Mouse (Mus musculus) midbrain, postnatal 0 days (tissue): ENCODE results near the gene Fam177a. TPM values are rescaled to one million over a fixed set of nuclear protein-coding genes. Genes with fewer than 3 reads are reported as not detected.
"Not testable (repeated sequence)": the region's sequence is repeated elsewhere in the genome, so short reads cannot be mapped to it uniquely, and the experiment has no call there.

Experiments
- ATAC-seq: fragments of 200-750 bp; cut with Nextera tagmentation; 2 replicates; pipeline ENCODE4 v1.8.0; 2017; ENCODE audit warnings: moderate number of reproducible peaks, mild to moderate bottlenecking, moderate TSS enrichment, moderate library complexity; ENCODE audit not compliant: low FRiP score
- DNase-seq: peaks from one replicate; pipeline ENCODE4 v3.0.0-alpha.2; 2015; ENCODE audit warnings: low spot score
- H3K27ac ChIP-seq: fragments of 300-500 bp; sonication (generic); 2 replicates; pipeline ENCODE4 v1.5.1; 2014; ENCODE audit warnings: low read depth, mild to moderate bottlenecking, low read length, mixed read lengths
- H3K27me3 ChIP-seq: fragments of 300-500 bp; sonication (generic); 2 replicates; pipeline ENCODE4 v1.6.1; 2014; ENCODE audit warnings: low read length, control low read depth, mixed read lengths; ENCODE audit not compliant: insufficient read depth
- H3K36me3 ChIP-seq: fragments of 300-500 bp; sonication (generic); 2 replicates; pipeline ENCODE4 v1.6.1; 2014; ENCODE audit warnings: low read length, control low read depth, mixed read lengths; ENCODE audit not compliant: insufficient read depth
- H3K4me1 ChIP-seq: fragments of 300-500 bp; sonication (generic); 2 replicates; pipeline ENCODE4 v1.6.1; 2014; ENCODE audit warnings: mild to moderate bottlenecking, control low read depth, antibody characterized with exemption, low read length, mixed read lengths; ENCODE audit not compliant: insufficient read depth
- H3K4me2 ChIP-seq: fragments of 300-500 bp; sonication (generic); 2 replicates; pipeline ENCODE4 v1.6.1; 2014; ENCODE audit warnings: low read depth, mild to moderate bottlenecking, low read length, mixed read lengths; ENCODE audit not compliant: poor library complexity, severe bottlenecking
- H3K4me3 ChIP-seq: fragments of 300-500 bp; sonication (generic); 2 replicates; pipeline ENCODE4 v1.5.1; 2014; ENCODE audit warnings: low read depth, mild to moderate bottlenecking, low read length, moderate library complexity
- H3K9ac ChIP-seq: fragments of 300-500 bp; sonication (generic); replicated peaks from 2 replicates; pipeline ENCODE4 v1.6.1; 2014; ENCODE audit warnings: mild to moderate bottlenecking, low read length, moderate library complexity, mixed read lengths; ENCODE audit not compliant: poor library complexity, severe bottlenecking
- H3K9me3 ChIP-seq: fragments of 300-500 bp; sonication (generic); 2 replicates; pipeline ENCODE4 v1.6.1; 2016; ENCODE audit warnings: low read length, control low read depth
- WGBS: fragments of 180-500 bp; shearing (Covaris S2); extraction: QIAGEN DNeasy Blood & Tissue Kit; methylation state at CpG from one replicate; pipeline ENCODE4 v1.1.7; 2014; 5-methylcytosine and 5-hydroxymethylcytosine counted together
- polyA plus RNA-seq: library from polyadenylated mRNA; unstranded; fragments of >200 nt; fragmentation: Nextera tagmentation; extraction: Ambion mirVana; gene quantifications from 2 replicates; pipeline ENCODE4 v1.2.1, GENCODE M21; 2015
- total RNA-seq: library from RNA; depleted of rRNA; stranded (reverse); fragments of >200 nt; gene quantifications from 2 replicates; pipeline ENCODE4 v1.2.3, GENCODE M21; 2014; rRNA removed

Gene Fam177a
- total and polyA plus RNA-seq, 2 experiments from 2014 or later = 51.8 to 92.6 TPM

DNA sequence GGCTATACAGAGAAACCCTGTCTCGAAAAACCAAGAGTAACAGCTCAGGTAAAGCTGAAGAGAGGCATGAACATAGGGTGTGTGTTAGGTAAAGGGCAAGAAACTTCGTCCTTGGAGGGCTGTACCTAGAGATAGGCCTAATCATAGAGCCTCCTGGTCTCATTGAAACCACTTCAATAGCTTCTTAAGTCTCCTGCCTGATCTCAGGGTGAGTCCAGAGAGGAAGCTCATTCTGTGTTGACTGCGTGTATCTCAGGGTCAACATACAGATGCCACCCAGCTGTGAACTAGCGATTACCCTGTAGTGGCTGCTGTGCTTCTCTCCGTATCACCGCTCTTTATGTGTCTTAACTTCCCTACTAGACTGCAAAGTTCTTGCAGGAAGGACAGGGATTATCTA lies 13.6 kb downstream of the Fam177a start:
- H3K27me3 ChIP-seq, H3K9me3 ChIP-seq, H3K4me2 ChIP-seq, H3K4me1 ChIP-seq, H3K36me3 ChIP-seq, H3K27ac ChIP-seq, H3K4me3 ChIP-seq, DNase-seq, ATAC-seq, H3K9ac ChIP-seq: not testable (repeated sequence)
- no CpG with 5 or more reads among the region's 6 CpGs for WGBS

- not testable (repeated sequence) for H3K9me3 ChIP-seq, H3K4me1 ChIP-seq, H3K36me3 ChIP-seq, H3K9ac ChIP-seq, H3K27me3 ChIP-seq, H3K27ac ChIP-seq, H3K4me2 ChIP-seq, DNase-seq
- no CpG with 5 or more reads among the region's 57 CpGs for WGBS
- ATAC-seq = peak; percentile 99
- 0 out of 2 replicates have a peak within 1 kb of the TSS, but pooled peaks have one; percentile 13 for H3K4me3 ChIP-seq
Measured at GRCm38 (mm10) chr12:55154559-55155448, 30.5 kb downstream of the Fam177a start, which contains the start of gene Srp54b. Gene Srp54b (plus strand): TSS chr12:55155104.

DNA sequence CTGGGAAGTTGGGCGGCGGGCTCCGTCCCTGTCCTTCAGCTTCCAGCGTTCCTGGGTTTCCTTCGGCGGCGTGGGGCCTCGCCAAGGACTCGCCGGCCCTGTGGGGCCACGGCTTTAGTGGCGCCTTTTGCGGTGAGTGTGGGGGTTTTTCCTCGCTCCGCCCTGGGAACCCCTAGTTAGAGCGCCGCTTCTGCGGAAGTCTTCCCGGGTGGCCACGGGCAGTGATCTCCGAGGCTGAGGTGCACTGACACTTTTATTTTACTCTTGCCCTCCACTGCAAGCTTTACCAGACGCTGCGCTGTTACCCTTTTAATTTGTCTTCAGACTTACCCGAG lies 31.1 kb downstream of the Fam177a start:
- not testable (repeated sequence) for H3K4me1 ChIP-seq, DNase-seq, H3K36me3 ChIP-seq, H3K9ac ChIP-seq, H3K4me2 ChIP-seq, H3K27ac ChIP-seq, H3K27me3 ChIP-seq, H3K9me3 ChIP-seq
- 0 out of 2 replicates have a peak overlapping the region, but pooled peaks have one; percentile 13 for H3K4me3 ChIP-seq
- 0% methylated on average over 3 of the region's 24 CpGs for WGBS
- ATAC-seq = peak; percentile 53; the same call in 1 of the 2 replicates

- not testable (repeated sequence) for H3K9me3 ChIP-seq, H3K36me3 ChIP-seq, H3K9ac ChIP-seq, DNase-seq, H3K4me3 ChIP-seq, H3K4me1 ChIP-seq, H3K4me2 ChIP-seq, H3K27ac ChIP-seq, ATAC-seq, H3K27me3 ChIP-seq
- no CpG with 5 or more reads among the region's 7 CpGs for WGBS
Measured at GRCm38 (mm10) chr12:55167034-55167557, 42.8 kb downstream of the Fam177a start.

GRCm38 (mm10) chr12:55187686-55188085 lies 63.4 kb downstream of the Fam177a start:
- no CpG with 5 or more reads among the region's 8 CpGs for WGBS
- ATAC-seq, H3K4me2 ChIP-seq, H3K27me3 ChIP-seq, H3K4me1 ChIP-seq, H3K36me3 ChIP-seq, DNase-seq, H3K4me3 ChIP-seq, H3K27ac ChIP-seq, H3K9me3 ChIP-seq, H3K9ac ChIP-seq: not testable (repeated sequence)

DNA sequence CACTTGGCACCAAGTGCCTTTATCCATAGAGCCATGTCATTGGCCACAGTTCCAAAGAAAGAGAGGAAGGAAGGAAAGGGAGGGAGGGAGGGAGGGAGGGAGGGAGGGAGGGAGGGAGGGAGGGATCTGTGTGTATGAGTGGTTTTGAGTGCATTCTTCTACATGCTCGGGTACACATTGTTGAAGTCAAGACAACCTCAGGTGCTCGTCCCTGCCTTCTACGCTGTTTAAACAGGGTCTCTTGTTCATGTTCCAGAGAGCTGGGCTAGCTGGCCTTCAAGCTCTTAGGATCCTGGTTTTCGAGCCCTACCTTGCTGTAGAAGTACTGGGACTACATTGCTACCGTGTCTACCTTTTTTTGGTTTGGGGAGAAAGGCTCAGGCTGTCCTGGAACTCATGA lies 64.9 kb downstream of the Fam177a start:
- not testable (repeated sequence) for H3K9ac ChIP-seq, ATAC-seq, H3K36me3 ChIP-seq, H3K27me3 ChIP-seq, H3K4me2 ChIP-seq, H3K9me3 ChIP-seq, H3K27ac ChIP-seq, H3K4me1 ChIP-seq, DNase-seq, H3K4me3 ChIP-seq
- no CpG with 5 or more reads among the region's 5 CpGs for WGBS

Other genes with a start within 250 kb of the Fam177a start
- not detected in 2 replicates for gene Gm20403, start 137.9 kb upstream of the Fam177a start, total RNA-seq
- gene Gm20403, start 137.9 kb upstream of the Fam177a start, polyA plus RNA-seq = not detected in 2 replicates
- gene Baz1a, start 110.1 kb upstream of the Fam177a start, total RNA-seq = 2.1 and 4.4 TPM in 2 replicates
- 2.0 and 2.6 TPM in 2 replicates for gene Baz1a, start 110.1 kb upstream of the Fam177a start, polyA plus RNA-seq
- 10.9 and 12.4 TPM in 2 replicates for gene 2700097O09Rik, start 44.4 kb upstream of the Fam177a start, total RNA-seq
- 16.6 and 18.5 TPM in 2 replicates for gene 2700097O09Rik, start 44.4 kb upstream of the Fam177a start, polyA plus RNA-seq
- gene Srp54a, start 44.2 kb upstream of the Fam177a start, total RNA-seq = 65.2 and 77.6 TPM in 2 replicates
- 198 and 202 TPM in 2 replicates for gene Srp54a, start 44.2 kb upstream of the Fam177a start, polyA plus RNA-seq
- 71.1 and 101 TPM in 2 replicates for gene Srp54b, start 30.6 kb downstream of the Fam177a start, total RNA-seq
- 59.6 and 71.0 TPM in 2 replicates for gene Srp54b, start 30.6 kb downstream of the Fam177a start, polyA plus RNA-seq
- gene 1700047I17Rik2, start 75.1 kb downstream of the Fam177a start, total RNA-seq = not detected in 2 replicates
- not detected in 2 replicates for gene 1700047I17Rik2, start 75.1 kb downstream of the Fam177a start, polyA plus RNA-seq
- gene Srp54c, start 105.7 kb downstream of the Fam177a start, total RNA-seq = 44.4 and 55.6 TPM in 2 replicates
- gene Srp54c, start 105.7 kb downstream of the Fam177a start, polyA plus RNA-seq = 78.7 and 86.5 TPM in 2 replicates
- gene 1110008L16Rik, start 175.1 kb downstream of the Fam177a start, total RNA-seq = 6.5 and 9.6 TPM in 2 replicates
- gene 1110008L16Rik, start 175.1 kb downstream of the Fam177a start, polyA plus RNA-seq = 8.7 and 8.9 TPM in 2 replicates
- gene Ppp2r3c, start 178.5 kb downstream of the Fam177a start, total RNA-seq = 9.0 and 14.3 TPM in 2 replicates
- 18.0 and 19.0 TPM in 2 replicates for gene Ppp2r3c, start 178.5 kb downstream of the Fam177a start, polyA plus RNA-seq